Mouse (Mus musculus) liver, adult 2 months (tissue): ENCODE results near the gene Arhgap45. TPM values are rescaled to one million over a fixed set of nuclear protein-coding genes. Genes with fewer than 3 reads are reported as not detected.
"Not testable (repeated sequence)": the region's sequence is repeated elsewhere in the genome, so short reads cannot be mapped to it uniquely, and the experiment has no call there.

Experiments
- DNase-seq: peaks from one replicate; pipeline ENCODE4 v3.0.0-alpha.2; 2011; ENCODE audit warnings: low read depth, low spot score; ENCODE audit errors: extremely low read depth
- H3K27ac ChIP-seq: fragments of 200-500 bp; replicated peaks from 2 replicates; pipeline ENCODE4 v1.5.1; 2012; ENCODE audit warnings: low read depth, mild to moderate bottlenecking, control low read depth, inconsistent platforms, low read length; ENCODE audit not compliant: insufficient read depth
- H3K27me3 ChIP-seq: fragments of 200-500 bp; 2 replicates; pipeline ENCODE4 v1.6.1; 2012; ENCODE audit warnings: mild to moderate bottlenecking, moderate library complexity, low read length, inconsistent platforms; ENCODE audit not compliant: control insufficient read depth, insufficient read depth
- H3K36me3 ChIP-seq: fragments of 200-500 bp; 2 replicates; pipeline ENCODE4 v1.6.1; 2012; ENCODE audit warnings: low read length, inconsistent platforms; ENCODE audit not compliant: control insufficient read depth, insufficient read depth
- H3K4me1 ChIP-seq: fragments of 200-500 bp; 2 replicates; pipeline ENCODE4 v1.6.1; 2011; ENCODE audit warnings: low read length; ENCODE audit not compliant: control insufficient read depth, insufficient read depth
- H3K4me3 ChIP-seq: fragments of 200-500 bp; 2 replicates; pipeline ENCODE4 v1.5.1; 2011; ENCODE audit warnings: low read depth, mild to moderate bottlenecking, control low read depth, low read length, moderate library complexity; ENCODE audit not compliant: insufficient read depth
- H3K79me2 ChIP-seq: fragments of 200-500 bp; 2 replicates; pipeline ENCODE4 v1.6.1; 2012; ENCODE audit warnings: inconsistent platforms, mild to moderate bottlenecking, low read length, moderate library complexity; ENCODE audit not compliant: control insufficient read depth, insufficient read depth
- H3K9ac ChIP-seq: fragments of 200-500 bp; 2 replicates; pipeline ENCODE4 v1.6.1; 2012; ENCODE audit warnings: low read depth, mild to moderate bottlenecking, control low read depth, inconsistent platforms, low read length
- CTCF ChIP-seq: fragments of 200-500 bp; IDR thresholded peaks from 2 replicates; pipeline ENCODE4 v1.5.1; 2011; ENCODE audit warnings: low read depth, low read length, control low read depth
- POLR2A ChIP-seq: fragments of 200-500 bp; IDR thresholded peaks from 2 replicates; pipeline ENCODE4 v1.6.1; 2011; ENCODE audit warnings: low read length, control low read depth; ENCODE audit not compliant: insufficient read depth; ENCODE audit errors: extremely low read depth
- whole genome bisulfite sequencing: fragments of 180-500 bp; shearing (Covaris S2); methylation state at CpG from one replicate; pipeline ENCODE4 v1.1.7; 2018; 5-methylcytosine and 5-hydroxymethylcytosine counted together
- polyA plus RNA-seq: library from polyadenylated mRNA; depleted of rRNA; stranded (reverse); fragments of >200 nt; gene quantifications from 2 replicates; pipeline ENCODE4 v1.2.3, GENCODE M21; 2012
- total RNA-seq: library from RNA; depleted of rRNA; stranded (reverse); fragments of >200 nt; gene quantifications from 2 replicates; pipeline ENCODE4 v1.2.3, GENCODE M21; 2014

The Arhgap45 gene
- total and polyA plus RNA-seq, 2 experiments: 4.5 to 10.9 TPM

GRCm38 (mm10) chr10:80051618-80052373 is 35.3 kb downstream of the Arhgap45 start:
- Histone ChIP-seq H3K9ac (peak overlapping the region; percentile 23), H3K36me3 (peaks cover 5% of the 10 kb centered on the region; the same call in 1 of the 2 replicates), H3K79me2 (peaks cover 2% of the 10 kb centered on the region; the same call in 1 of the 2 replicates), H3K4me1 (peaks cover 24% of the 10 kb centered on the region), H3K27me3 (no peaks in the 10 kb centered on the region), H3K27ac (peak overlapping the region; percentile 70), H3K4me3 (no peak overlapping the region)
- TF ChIP-seq POLR2A: no peak
- TF ChIP-seq CTCF: no peak
- 31% methylated on average over 14 of the region's 14 CpGs for WGBS
- peak; percentile 84 for DNase-seq

GRCm38 (mm10) chr10:80052374-80052764 is 35.9 kb downstream of the Arhgap45 start:
- DNase-seq: peak; percentile 70
- 22% methylated on average over 5 of the region's 5 CpGs for WGBS
- H3K4me1 ChIP-seq: peaks cover 24% of the 10 kb centered on the region
- TF ChIP-seq POLR2A (no peak), CTCF (no peak)
- H3K27me3 ChIP-seq: no peaks in the 10 kb centered on the region
- no peak overlapping the region for H3K4me3 ChIP-seq
- H3K79me2 ChIP-seq: peaks cover 4% of the 10 kb centered on the region; the same call in 1 of the 2 replicates
- H3K36me3 ChIP-seq: peaks cover 7% of the 10 kb centered on the region; the same call in 1 of the 2 replicates
- H3K9ac ChIP-seq: no peak overlapping the region
- peak overlapping the region; percentile 70 for H3K27ac ChIP-seq

- Histone ChIP-seq H3K36me3 (peaks cover 15% of the 10 kb centered on the region; the same call in 1 of the 2 replicates), H3K27me3 (no peaks in the 10 kb centered on the region), H3K79me2 (peaks cover 7% of the 10 kb centered on the region; the same call in 1 of the 2 replicates), H3K27ac (peak overlapping the region; percentile 93), H3K4me1 (peaks cover 24% of the 10 kb centered on the region), H3K9ac (peak overlapping the region; percentile 97), H3K4me3 (peak overlapping the region; percentile 78)
- TF ChIP-seq POLR2A: peak; percentile 98
- no peak for TF ChIP-seq CTCF
- under 1% methylated on average over 47 of the region's 47 CpGs for WGBS
- peak; percentile 93 for DNase-seq
Measured at GRCm38 (mm10) chr10:80053259-80053780, 36.9 kb downstream of the Arhgap45 start.

GRCm38 (mm10) chr10:80053831-80054815 is 37.7 kb downstream of the Arhgap45 start:
- H3K4me1 ChIP-seq: peaks cover 24% of the 10 kb centered on the region

GRCm38 (mm10) chr10:80054911-80055310 is 38.5 kb downstream of the Arhgap45 start:
- H3K4me1 ChIP-seq: peaks cover 24% of the 10 kb centered on the region
- peak overlapping the region; percentile 93 for H3K27ac ChIP-seq

More at GRCm38 (mm10) chr10:80053831-80054815, 37.7 kb downstream of the Arhgap45 start:
- peak; percentile 55 for DNase-seq
- H3K27me3 ChIP-seq: no peaks in the 10 kb centered on the region
- peaks cover 7% of the 10 kb centered on the region; the same call in 1 of the 2 replicates for H3K79me2 ChIP-seq
- H3K9ac ChIP-seq: peak overlapping the region; percentile 97
- TF ChIP-seq CTCF (peak; percentile 51), POLR2A (no peak)
- peaks cover 15% of the 10 kb centered on the region; the same call in 1 of the 2 replicates for H3K36me3 ChIP-seq
- under 1% methylated on average over 77 of the region's 77 CpGs for WGBS
- peak overlapping the region; percentile 78 for H3K4me3 ChIP-seq
- H3K27ac ChIP-seq: peak overlapping the region; percentile 93

More at GRCm38 (mm10) chr10:80054911-80055310, 38.5 kb downstream of the Arhgap45 start:
- Histone ChIP-seq H3K9ac (peak overlapping the region; percentile 97), H3K4me3 (peak overlapping the region; percentile 78; the same call in 1 of the 2 replicates), H3K36me3 (peaks cover 20% of the 10 kb centered on the region)
- 1% methylated on average over 3 of the region's 3 CpGs for WGBS
- H3K27me3 ChIP-seq, DNase-seq, H3K79me2 ChIP-seq: not testable (repeated sequence)
